Mouse (Mus musculus) kidney, postnatal 0 days (tissue): ENCODE measurements at regions not wholly inside any gene's neighbourhood (a gene's known extent, or its start where the extent isn't known, plus 50 kb on each side); places are given as distances from the start of the nearest gene placed in this dataset.

Experiments used
- ATAC-seq: fragments of 200-750 bp; cut with Nextera tagmentation; replicated peaks from 2 replicates; pipeline ENCODE4 v1.8.0; 2017; ENCODE audit warnings: low read depth, moderate number of reproducible peaks, moderate TSS enrichment, moderate library complexity; ENCODE audit not compliant: low FRiP score
- DNase-seq: peaks from one replicate; pipeline ENCODE4 v3.0.0-alpha.2; 2016; ENCODE audit warnings: low spot score
- H3K27ac ChIP-seq: fragments of 300-500 bp; sonication (generic); 2 replicates; pipeline ENCODE4 v1.5.1; 2014; ENCODE audit warnings: mild to moderate bottlenecking
- H3K27me3 ChIP-seq: fragments of 300-500 bp; sonication (generic); 2 replicates; pipeline ENCODE4 v1.6.1; 2014; ENCODE audit warnings: low read length, mixed read lengths; ENCODE audit not compliant: insufficient read depth
- H3K36me3 ChIP-seq: fragments of 300-500 bp; sonication (generic); 2 replicates; pipeline ENCODE4 v1.6.1; 2014; ENCODE audit warnings: low read length, mixed read lengths; ENCODE audit not compliant: insufficient read depth
- H3K4me1 ChIP-seq: fragments of 300-500 bp; sonication (generic); replicated peaks from 2 replicates; pipeline ENCODE4 v1.6.1; 2014; ENCODE audit warnings: antibody characterized with exemption, low read length, mixed read lengths; ENCODE audit not compliant: insufficient read depth
- H3K4me2 ChIP-seq: fragments of 300-500 bp; sonication (generic); 2 replicates; pipeline ENCODE4 v1.6.1; 2014; ENCODE audit warnings: mild to moderate bottlenecking, low read length, moderate library complexity, mixed read lengths
- H3K4me3 ChIP-seq: fragments of 300-500 bp; sonication (generic); replicated peaks from 2 replicates; pipeline ENCODE4 v1.5.1; 2014; ENCODE audit warnings: low read depth, low read length
- H3K9ac ChIP-seq: fragments of 300-500 bp; sonication (generic); 2 replicates; pipeline ENCODE4 v1.6.1; 2014; ENCODE audit warnings: low read depth, low read length
- H3K9me3 ChIP-seq: fragments of 300-500 bp; sonication (generic); replicated peaks from 2 replicates; pipeline ENCODE4 v1.6.1; 2016; ENCODE audit warnings: low read length, inconsistent platforms, mixed read lengths
- CTCF ChIP-seq: IDR thresholded peaks from 2 replicates; pipeline ENCODE4 v1.5.1; 2016; ENCODE audit warnings: antibody characterized with exemption, low read depth, mild to moderate bottlenecking, moderate library complexity
- WGBS: fragments of 180-500 bp; shearing (Covaris S2); extraction: QIAGEN DNeasy Blood & Tissue Kit; methylation state at CpG from one replicate; pipeline ENCODE4 v1.1.7; 2014; 5-methylcytosine and 5-hydroxymethylcytosine counted together

DNA sequence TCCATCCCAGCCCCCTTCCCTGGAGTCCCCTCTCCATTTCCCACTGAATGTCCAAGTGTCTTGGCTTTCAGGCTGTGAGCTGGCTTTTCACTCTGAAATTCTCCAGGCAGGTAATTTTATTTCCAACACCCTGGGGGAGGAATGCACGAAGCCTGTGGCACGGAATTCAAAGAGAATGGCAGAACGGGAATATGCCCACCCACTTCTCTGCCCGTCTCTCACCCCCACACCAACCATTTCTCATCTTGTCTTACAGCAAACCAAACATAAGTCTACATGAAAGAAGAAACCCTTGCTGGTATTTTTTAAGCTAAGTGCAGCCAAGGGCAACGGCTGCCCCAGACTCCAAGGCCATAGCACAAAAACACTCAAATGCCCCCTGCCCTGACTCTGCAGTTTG lies 168.7 kb downstream of the Gm12728 start:
- peak; percentile 54 for DNase-seq
- H3K4me1 ChIP-seq, result no peaks in the 10 kb centered on the region
- H3K4me3 ChIP-seq, result no peak overlapping the region
- 43% methylated on average over 5 of the region's 5 CpGs for WGBS
- no peak overlapping the region for H3K9ac ChIP-seq
- H3K36me3 ChIP-seq, result no peaks in the 10 kb centered on the region
- TF ChIP-seq CTCF, result no peak
- H3K9me3 ChIP-seq, result no peaks in the 10 kb centered on the region
- H3K4me2 ChIP-seq, result no peak overlapping the region
- H3K27ac ChIP-seq, result no peak overlapping the region
- ATAC-seq, result no peak
- H3K27me3 ChIP-seq, result no peaks in the 10 kb centered on the region

DNA sequence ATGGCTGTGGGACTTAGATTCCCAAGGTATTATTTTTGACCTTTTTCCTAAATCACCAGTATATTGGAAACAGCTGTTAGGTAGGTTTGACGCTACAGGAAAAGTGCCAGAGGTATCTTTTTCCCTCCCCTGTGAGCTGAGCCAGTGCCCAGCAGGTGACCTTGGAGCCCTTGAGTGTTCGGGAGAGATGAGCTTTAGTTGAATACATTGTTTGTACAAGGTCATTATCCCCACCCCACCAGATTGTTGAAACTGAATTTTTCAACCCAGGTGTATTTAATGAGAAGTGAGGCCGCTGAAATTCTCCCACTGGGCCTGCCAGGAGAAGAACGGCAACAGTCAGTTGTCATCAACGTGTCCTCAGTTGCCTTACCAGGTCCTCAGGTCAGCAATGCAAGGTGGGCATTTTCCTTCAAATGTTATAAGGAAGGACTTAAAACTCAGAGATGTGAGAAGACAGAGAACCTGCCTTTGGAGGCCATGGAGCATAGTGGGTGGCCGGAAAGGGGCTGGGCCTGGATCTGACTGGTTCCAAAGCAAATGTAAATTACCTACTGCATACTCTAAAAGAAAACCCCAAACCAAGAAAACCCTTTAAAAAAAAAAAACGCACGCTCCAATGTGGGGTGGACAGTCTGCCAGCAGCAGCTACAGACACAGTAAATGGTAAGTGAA lies 172.2 kb downstream of the Gm12728 start:
- H3K27me3 ChIP-seq, result no peaks in the 10 kb centered on the region
- TF ChIP-seq CTCF, result no peak
- 70% methylated on average over 8 of the region's 8 CpGs for WGBS
- no peak overlapping the region for H3K4me3 ChIP-seq
- H3K27ac ChIP-seq, result no peak overlapping the region
- ATAC-seq (no peak), DNase-seq (no peak)
- no peaks in the 10 kb centered on the region for H3K9me3 ChIP-seq
- no peak overlapping the region for H3K9ac ChIP-seq
- H3K4me1 ChIP-seq, result no peaks in the 10 kb centered on the region
- H3K4me2 ChIP-seq, result no peak overlapping the region
- no peaks in the 10 kb centered on the region for H3K36me3 ChIP-seq

DNA sequence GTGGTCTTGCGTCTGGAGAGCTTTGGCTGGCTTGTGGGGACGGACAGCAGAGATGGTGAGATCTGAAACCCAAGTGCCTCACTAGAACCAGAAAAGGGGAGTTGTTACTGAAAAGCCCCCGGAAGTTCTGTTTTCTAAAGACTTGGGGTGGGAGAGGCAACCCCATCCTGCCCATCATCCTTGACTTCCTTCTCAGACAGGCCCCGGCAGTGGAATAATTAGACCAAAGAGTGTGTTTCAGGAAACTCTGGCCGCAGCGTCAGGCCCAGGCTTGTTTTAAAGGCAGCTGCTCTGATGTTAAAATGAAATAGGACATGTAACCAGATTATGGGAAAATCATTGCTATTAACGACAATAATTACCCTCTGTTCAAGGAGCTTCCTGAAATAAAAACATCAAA lies 172.9 kb downstream of the Gm12728 start:
- Histone ChIP-seq H3K27me3 (no peaks in the 10 kb centered on the region), H3K4me2 (no peak overlapping the region), H3K4me1 (no peaks in the 10 kb centered on the region), H3K36me3 (no peaks in the 10 kb centered on the region), H3K9me3 (no peaks in the 10 kb centered on the region), H3K27ac (no peak overlapping the region), H3K4me3 (no peak overlapping the region), H3K9ac (no peak overlapping the region)
- ATAC-seq (no peak), DNase-seq (peak; percentile 23)
- TF ChIP-seq CTCF, result no peak
- WGBS, result 50% methylated on average over 7 of the region's 7 CpGs

DNA sequence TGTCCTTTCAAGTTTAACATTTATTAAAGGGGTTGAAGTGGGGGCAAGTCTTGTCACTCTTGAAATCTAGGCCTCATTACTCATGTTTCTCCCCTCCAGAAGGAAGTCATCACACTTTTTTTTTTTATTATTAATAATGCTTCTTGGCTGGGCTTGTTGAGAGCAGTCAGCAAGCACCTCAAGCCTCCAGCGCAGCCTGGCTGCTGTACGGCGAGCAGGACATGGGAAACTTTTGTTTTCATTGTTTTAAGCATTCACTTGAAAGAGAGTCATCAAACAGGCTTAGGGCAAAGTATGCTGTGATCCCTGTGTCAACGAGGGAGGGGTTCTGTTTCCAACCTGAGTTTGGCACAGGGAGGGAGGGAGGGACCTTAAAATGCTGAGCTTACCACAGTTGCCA lies 178.7 kb downstream of the Gm12728 start:
- peak; percentile 9; the same call in 1 of the 2 replicates for TF ChIP-seq CTCF
- Histone ChIP-seq H3K4me2 (no peak overlapping the region), H3K27ac (no peak overlapping the region), H3K36me3 (no peaks in the 10 kb centered on the region), H3K9me3 (no peaks in the 10 kb centered on the region), H3K27me3 (no peaks in the 10 kb centered on the region), H3K4me3 (no peak overlapping the region), H3K4me1 (0 out of 2 replicates have a peak, but pooled peaks cover 3% of the 10 kb centered on the region), H3K9ac (no peak overlapping the region)
- peak; percentile 36 for DNase-seq
- no peak for ATAC-seq
- 31% methylated on average over 4 of the region's 4 CpGs for WGBS

DNA sequence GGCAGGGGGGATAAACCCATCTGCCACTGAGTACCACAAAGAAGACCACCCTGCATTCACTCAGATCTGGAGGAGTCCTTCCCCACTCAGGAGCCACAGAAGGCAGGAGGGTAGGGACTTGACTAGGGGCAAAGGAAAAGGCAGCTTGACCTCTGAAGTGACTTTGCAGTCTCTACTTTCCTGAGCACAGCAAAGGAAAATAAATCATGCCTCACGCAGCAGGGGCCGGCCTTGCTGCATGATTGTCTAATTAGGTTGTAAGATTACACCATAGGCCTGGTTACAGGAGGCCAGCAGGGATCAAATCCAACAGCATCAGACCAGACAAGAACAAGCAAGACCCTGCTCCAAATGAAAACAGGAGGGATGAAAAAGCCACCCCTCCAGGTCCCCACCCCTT lies 180.0 kb downstream of the Gm12728 start:
- no peak overlapping the region for H3K4me3 ChIP-seq
- no peaks in the 10 kb centered on the region for H3K27me3 ChIP-seq
- no peak overlapping the region for H3K9ac ChIP-seq
- WGBS, result 11% methylated on average over 2 of the region's 2 CpGs
- ATAC-seq, result no peak
- 0 out of 2 replicates have a peak, but pooled peaks cover 3% of the 10 kb centered on the region for H3K4me1 ChIP-seq
- H3K4me2 ChIP-seq, result no peak overlapping the region
- no peaks in the 10 kb centered on the region for H3K36me3 ChIP-seq
- H3K9me3 ChIP-seq, result no peaks in the 10 kb centered on the region
- DNase-seq, result peak; percentile 73
- TF ChIP-seq CTCF, result no peak
- H3K27ac ChIP-seq, result no peak overlapping the region

DNA sequence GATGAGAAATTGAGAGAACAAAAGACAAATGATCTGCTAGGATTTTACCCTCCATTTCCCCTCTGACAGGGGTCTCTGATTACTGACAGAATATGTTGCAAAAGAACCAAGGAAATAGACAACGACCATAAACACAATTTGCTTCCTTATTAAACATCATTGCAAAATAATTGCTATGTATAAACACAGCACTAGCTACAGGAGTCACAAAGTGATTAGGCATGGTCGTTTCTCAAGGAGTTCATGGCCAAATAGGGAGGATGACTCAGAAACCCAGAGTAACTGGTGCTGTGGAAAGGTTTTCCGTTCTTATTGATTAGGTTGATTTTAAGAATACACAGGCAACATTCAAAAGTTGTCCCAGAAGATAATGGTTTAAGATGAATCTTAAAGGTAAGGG lies 180.4 kb downstream of the Gm12728 start:
- DNase-seq (no peak), ATAC-seq (no peak)
- H3K27me3 ChIP-seq, result no peaks in the 10 kb centered on the region
- no peak overlapping the region for H3K4me3 ChIP-seq
- no peak overlapping the region for H3K27ac ChIP-seq
- H3K4me1 ChIP-seq, result 0 out of 2 replicates have a peak, but pooled peaks cover 3% of the 10 kb centered on the region
- WGBS, result 47% methylated on average over 3 of the region's 3 CpGs
- H3K36me3 ChIP-seq, result no peaks in the 10 kb centered on the region
- TF ChIP-seq CTCF, result no peak
- H3K9me3 ChIP-seq, result no peaks in the 10 kb centered on the region
- H3K4me2 ChIP-seq, result no peak overlapping the region
- no peak overlapping the region for H3K9ac ChIP-seq

DNA sequence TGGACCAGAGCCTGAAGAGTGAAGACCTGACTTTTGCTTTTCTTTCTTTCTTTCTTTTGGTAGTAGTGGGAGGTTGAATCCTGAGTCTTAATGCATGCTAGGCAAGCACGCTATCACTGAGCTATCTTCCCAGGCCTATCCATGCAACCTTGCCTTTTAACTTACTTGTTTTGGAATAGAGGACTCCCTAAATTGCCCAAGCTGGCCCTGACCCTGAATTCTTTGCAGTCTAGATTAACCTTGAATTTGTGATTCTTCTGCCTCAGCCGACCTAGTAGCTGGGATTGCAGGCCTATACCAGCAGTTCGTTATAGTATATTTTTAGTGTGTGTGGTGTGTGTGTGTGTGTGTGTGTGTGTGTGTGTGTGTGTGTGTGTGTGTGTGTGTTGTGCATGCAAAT lies 183.1 kb downstream of the Gm12728 start:
- DNase-seq (no peak), ATAC-seq (no peak)
- WGBS, result 89% methylated on average over 3 of the region's 3 CpGs
- no peak for TF ChIP-seq CTCF
- Histone ChIP-seq H3K4me3 (no peak overlapping the region), H3K27me3 (no peaks in the 10 kb centered on the region), H3K4me2 (no peak overlapping the region), H3K36me3 (no peaks in the 10 kb centered on the region), H3K9me3 (no peaks in the 10 kb centered on the region), H3K27ac (no peak overlapping the region), H3K4me1 (0 out of 2 replicates have a peak, but pooled peaks cover 3% of the 10 kb centered on the region), H3K9ac (no peak overlapping the region)
